Mouse (Mus musculus): ENCODE data around the gene Ofcc1. TPM values are rescaled to one million over a fixed set of nuclear protein-coding genes. Genes with fewer than 3 reads are reported as not detected.
A peak's percentile ranks its signal among the peaks of the same experiment; 100 is the strongest.

The Ofcc1 gene
- total RNA-seq, 2 experiments from 2014 or later = not detected

GRCm38 (mm10) chr13:40258757-40259156 is 102.5 kb downstream of the Ofcc1 start:
- no peak for ATAC-seq (replicated peaks; ENCODE audit: poor library complexity, severe bottlenecking)

- ATAC-seq (replicated peaks; ENCODE audit: poor library complexity, severe bottlenecking) = no peak
These were observed 117.4 kb downstream of the Ofcc1 start for GRCm38 (mm10) chr13:40243821-40244220.

- ATAC-seq (replicated peaks; ENCODE audit: poor library complexity, severe bottlenecking) = no peak
These were observed 124.9 kb downstream of the Ofcc1 start for GRCm38 (mm10) chr13:40236356-40236755.

GRCm38 (mm10) chr13:40208314-40208713 is 152.9 kb downstream of the Ofcc1 start:
- ATAC-seq (replicated peaks; ENCODE audit: poor library complexity, severe bottlenecking) = no peak

GRCm38 (mm10) chr13:40181786-40182185 is 179.5 kb downstream of the Ofcc1 start:
- no peak for ATAC-seq (replicated peaks; ENCODE audit: poor library complexity, severe bottlenecking)

- ATAC-seq (replicated peaks; ENCODE audit: poor library complexity, severe bottlenecking) = no peak
These were observed 189.5 kb downstream of the Ofcc1 start for GRCm38 (mm10) chr13:40171775-40172174.

- ATAC-seq (replicated peaks; ENCODE audit: poor library complexity, severe bottlenecking) = no peak
These were observed 193.4 kb downstream of the Ofcc1 start for GRCm38 (mm10) chr13:40167871-40168270.

GRCm38 (mm10) chr13:40155466-40155865 is 205.8 kb downstream of the Ofcc1 start:
- no peak for ATAC-seq (replicated peaks; ENCODE audit: poor library complexity, severe bottlenecking)

- no peak for ATAC-seq (replicated peaks; ENCODE audit: poor library complexity, severe bottlenecking)
These were observed 221.3 kb downstream of the Ofcc1 start for GRCm38 (mm10) chr13:40139906-40140305.

GRCm38 (mm10) chr13:40136096-40136495 is 225.2 kb downstream of the Ofcc1 start:
- ATAC-seq (replicated peaks; ENCODE audit: poor library complexity, severe bottlenecking) = peak; percentile 67; the same call in 1 of the 2 replicates

GRCm38 (mm10) chr13:40135670-40136069 is 225.6 kb downstream of the Ofcc1 start:
- ATAC-seq (replicated peaks; ENCODE audit: poor library complexity, severe bottlenecking) = no peak

GRCm38 (mm10) chr13:40123868-40124267 is 237.4 kb downstream of the Ofcc1 start:
- ATAC-seq (replicated peaks; ENCODE audit: poor library complexity, severe bottlenecking) = no peak

GRCm38 (mm10) chr13:40112336-40112735 is 248.9 kb downstream of the Ofcc1 start:
- no peak for ATAC-seq (replicated peaks; ENCODE audit: poor library complexity, severe bottlenecking)

- no peak for ATAC-seq (replicated peaks; ENCODE audit: poor library complexity, severe bottlenecking)
These were observed 285.0 kb downstream of the Ofcc1 start for GRCm38 (mm10) chr13:40076236-40076635.

- no peak for ATAC-seq (replicated peaks; ENCODE audit: poor library complexity, severe bottlenecking)
These were observed 286.3 kb downstream of the Ofcc1 start for GRCm38 (mm10) chr13:40074850-40075416.

- no peak for ATAC-seq (replicated peaks; ENCODE audit: poor library complexity, severe bottlenecking)
These were observed 291.2 kb downstream of the Ofcc1 start for GRCm38 (mm10) chr13:40070004-40070403.

- no peak for ATAC-seq (replicated peaks; ENCODE audit: poor library complexity, severe bottlenecking)
These were observed 300.0 kb downstream of the Ofcc1 start for GRCm38 (mm10) chr13:40061281-40061680.

- no peak for ATAC-seq (replicated peaks; ENCODE audit: poor library complexity, severe bottlenecking)
These were observed 323.4 kb downstream of the Ofcc1 start for GRCm38 (mm10) chr13:40037881-40038280.

GRCm38 (mm10) chr13:40036981-40037765 is 324.1 kb downstream of the Ofcc1 start:
- no peak for ATAC-seq (replicated peaks; ENCODE audit: poor library complexity, severe bottlenecking)

GRCm38 (mm10) chr13:40029426-40029825 is 331.8 kb downstream of the Ofcc1 start:
- ATAC-seq (replicated peaks; ENCODE audit: poor library complexity, severe bottlenecking) = no peak

GRCm38 (mm10) chr13:40028827-40029226 is 332.4 kb downstream of the Ofcc1 start:
- ATAC-seq (replicated peaks; ENCODE audit: poor library complexity, severe bottlenecking) = peak; percentile 56

GRCm38 (mm10) chr13:40025816-40026215 is 335.4 kb downstream of the Ofcc1 start:
- ATAC-seq (replicated peaks; ENCODE audit: poor library complexity, severe bottlenecking) = no peak
